Mouse (Mus musculus) ovary, postnatal 10 days (tissue): ENCODE results near the gene Sfta2.
A peak's percentile ranks its signal among the peaks of the same experiment; 100 is the strongest.

ENCODE experiments used
- DNase-seq: peaks from one replicate; pipeline ENCODE4 v3.0.0; 2022; ENCODE audit warnings: low spot score

Sfta2 gene

GRCm38 (mm10) chr17:35593786-35594185 lies 7.6 kb upstream of the Sfta2 start:
- DNase-seq, result no peak

- DNase-seq, result no peak
Observed at GRCm38 (mm10) chr17:35594456-35594855, 6.9 kb upstream of the Sfta2 start.

- no peak for DNase-seq
Observed at GRCm38 (mm10) chr17:35597399-35597798, 4.0 kb upstream of the Sfta2 start.

GRCm38 (mm10) chr17:35601736-35602354 lies 496 bp downstream of the Sfta2 start:
- DNase-seq, result no peak

GRCm38 (mm10) chr17:35617127-35617526 lies 15.8 kb downstream of the Sfta2 start:
- no peak for DNase-seq

GRCm38 (mm10) chr17:35626537-35626936 lies 25.2 kb downstream of the Sfta2 start, which contains the start of gene Gm9573:
Gm9573 (minus strand) TSS chr17:35626637.
- DNase-seq, result no peak

GRCm38 (mm10) chr17:35633992-35634391 lies 32.6 kb downstream of the Sfta2 start:
- no peak for DNase-seq

- no peak for DNase-seq
Observed at GRCm38 (mm10) chr17:35635202-35635601, 33.9 kb downstream of the Sfta2 start.

- DNase-seq, result peak; percentile 33
Observed at GRCm38 (mm10) chr17:35635699-35636111, 34.4 kb downstream of the Sfta2 start.

GRCm38 (mm10) chr17:35636363-35636762 lies 35.0 kb downstream of the Sfta2 start:
- no peak for DNase-seq

GRCm38 (mm10) chr17:35638475-35639190 lies 37.3 kb downstream of the Sfta2 start:
- peak; percentile 50 for DNase-seq

GRCm38 (mm10) chr17:35639352-35639751 lies 38.0 kb downstream of the Sfta2 start:
- no peak for DNase-seq

GRCm38 (mm10) chr17:35643609-35644236 lies 42.4 kb downstream of the Sfta2 start, which contains the start of gene Mucl3:
Mucl3 (minus strand) TSS chr17:35643695.
- DNase-seq, result no peak

GRCm38 (mm10) chr17:35649429-35649828 lies 48.1 kb downstream of the Sfta2 start:
- no peak for DNase-seq

GRCm38 (mm10) chr17:35653086-35653485 lies 51.7 kb downstream of the Sfta2 start:
- DNase-seq, result no peak

GRCm38 (mm10) chr17:35665957-35666515 lies 64.7 kb downstream of the Sfta2 start:
- DNase-seq, result no peak

GRCm38 (mm10) chr17:35666851-35667256 lies 65.5 kb downstream of the Sfta2 start:
- DNase-seq, result peak; percentile 48

- peak; percentile 96 for DNase-seq
Observed at GRCm38 (mm10) chr17:35667334-35668065, 66.2 kb downstream of the Sfta2 start, which contains the start of gene Vars2. Vars2 (minus strand) TSS chr17:35667592.

GRCm38 (mm10) chr17:35669731-35670130 lies 68.4 kb downstream of the Sfta2 start:
- DNase-seq, result no peak

- DNase-seq, result no peak
Observed at GRCm38 (mm10) chr17:35671846-35672245, 70.5 kb downstream of the Sfta2 start.

- no peak for DNase-seq
Observed at GRCm38 (mm10) chr17:35672527-35672926, 71.2 kb downstream of the Sfta2 start.
